In the genomic region with DNA sequence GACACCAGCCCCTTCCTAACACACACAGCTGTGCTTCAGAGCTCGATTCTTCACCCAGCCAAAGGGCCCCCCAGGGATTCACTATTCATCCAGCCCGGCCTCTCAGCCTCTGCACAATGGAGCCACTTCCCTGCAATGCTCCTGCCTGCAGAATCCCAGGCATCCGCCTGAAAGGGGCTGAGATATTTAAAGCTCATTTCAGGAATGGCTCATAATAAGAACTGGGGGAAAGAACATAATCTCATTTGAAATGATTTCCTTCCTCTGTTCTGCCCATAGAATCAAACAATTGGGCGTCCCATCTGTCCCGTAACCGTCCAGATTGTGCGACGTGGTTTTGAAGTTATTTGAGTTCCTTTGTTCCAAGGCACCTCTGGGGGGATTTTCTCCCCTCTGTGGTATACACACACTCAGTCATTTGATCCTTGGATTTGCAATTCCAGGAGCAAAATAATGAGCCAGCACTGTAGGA, we compare ENCODE assay signal across 9 mouse cellular contexts. TPM values are rescaled to one million over a fixed set of nuclear protein-coding genes. Genes with fewer than 3 reads are reported as not detected.
DNase-seq lines count a peak whose midpoint lies in the region; ATAC-seq and TF ChIP-seq lines count a peak whose summit lies in the region.
"Had no signal": no experiment of that assay in that cellular context is flagged by ENCODE, and none has a peak within 500 bp of the region (broad histone marks: within the 10 kb centered on the region; RNA-seq: fewer than 3 reads in every experiment).

No protein-coding gene starts in this region.

- WGBS in heart, embryonic 10.5 days, result 51% methylated on average over 8 of the region's 8 CpGs
- 20% methylated on average over 8 of the region's 8 CpGs for WGBS in limb, embryonic 14.5 days

- no peaks in the 10 kb centered on the region for H3K9me3 ChIP-seq in heart, embryonic 10.5 days
- H3K9me3 ChIP-seq in limb, embryonic 14.5 days (ENCODE audit: control insufficient read depth, low read length), result 0 out of 2 replicates have a peak, but pooled peaks cover 7% of the 10 kb centered on the region

- peak; percentile 69 for DNase-seq in Muller cell, postnatal 12 days (ENCODE audit: inconsistent ontology term)
- DNase-seq in embryo, embryonic 10 days (ENCODE audit: low spot score), result peak; percentile 61
- no peak for DNase-seq in heart, embryonic 10.5 days (ENCODE audit: low spot score)
- peak; percentile 65 for DNase-seq in limb, embryonic 14.5 days (ENCODE audit: low spot score)
- no peak for DNase-seq in frontal cortex, postnatal 14 days (ENCODE audit: low spot score in 2 of 2)
- DNase-seq in cerebellum, adult 11-12 months, result no peak
- DNase-seq in ovary, adult 18-20 months (ENCODE audit: low spot score), result no peak

- H3K9ac ChIP-seq in limb, embryonic 14.5 days (ENCODE audit: low read depth, low read length, severe bottlenecking), result no peak overlapping the region

- TF ChIP-seq POLR2A in limb, embryonic 14.5 days (IDR thresholded peaks at IDR 0.05; ENCODE audit: borderline replicate concordance, extremely low read depth, insufficient read depth, insufficient read length), result no peak

- no peaks in the 10 kb centered on the region for H3K27me3 ChIP-seq in heart, embryonic 10.5 days (ENCODE audit: insufficient read depth, poor library complexity, severe bottlenecking)
- no peaks in the 10 kb centered on the region for H3K27me3 ChIP-seq in limb, embryonic 14.5 days (ENCODE audit: control insufficient read depth, insufficient read depth, low read length)

- H3K4me3 ChIP-seq in heart, embryonic 10.5 days, result no peak overlapping the region
- H3K4me3 ChIP-seq in limb, embryonic 14.5 days (replicated peaks; ENCODE audit: low read length), result no peak overlapping the region
- H3K4me3 ChIP-seq: erythroblast, embryonic 14.5 days had no signal

- peak; percentile 69 for ATAC-seq in limb, embryonic 14.5 days (ENCODE audit: low FRiP score, low read depth)
- no peak for ATAC-seq in megakaryocyte progenitor cell, adult 5-6 weeks (replicated peaks; ENCODE audit: poor library complexity)

- no peaks in the 10 kb centered on the region for H3K36me3 ChIP-seq in heart, embryonic 10.5 days
- no peaks in the 10 kb centered on the region for H3K36me3 ChIP-seq in limb, embryonic 14.5 days (ENCODE audit: control insufficient read depth, insufficient read depth, low read length)

- peaks cover 24% of the 10 kb centered on the region for H3K4me1 ChIP-seq in heart, embryonic 10.5 days
- H3K4me1 ChIP-seq in limb, embryonic 14.5 days (ENCODE audit: control insufficient read depth, insufficient read depth, low read length), result peaks cover 6% of the 10 kb centered on the region

- H3K27ac ChIP-seq in heart, embryonic 10.5 days, result peak overlapping the region; percentile 56; the same call in 1 of the 2 replicates
- H3K27ac ChIP-seq in limb, embryonic 14.5 days (replicated peaks; ENCODE audit: low read depth, low read length), result peak overlapping the region; percentile 41; the same call in 1 of the 2 replicates

- no peak overlapping the region for H3K4me2 ChIP-seq in limb, embryonic 14.5 days (replicated peaks; ENCODE audit: low read depth, low read length, severe bottlenecking)

RNA-seq across cellular contexts. Expression of gene Echdc3, which starts 48.4 kb away (rescaled TPM):
- 7.2 and 9.9 TPM in 2 replicates for polyA plus RNA-seq in heart, embryonic 10.5 days (2016; fragmentation: Nextera tagmentation; extraction: Ambion mirVana)
- polyA plus RNA-seq in limb, embryonic 14.5 days (2012; rRNA removed), result 4.3 and 4.8 TPM in 2 replicates
- 5.0 and 5.7 TPM in 2 replicates for polyA plus RNA-seq in limb, embryonic 14.5 days (2014; fragmentation: Nextera tagmentation; extraction: Ambion mirVana)
- 1.2 and 2.4 TPM in 2 replicates for total RNA-seq in megakaryocyte progenitor cell, adult 5-6 weeks (2015)
- total RNA-seq in megakaryocyte progenitor cell, adult 5-6 weeks (2017), result 0.41 and 1.5 TPM in 2 replicates

Comparison
In these comparisons a context has a peak if more than half of its experiments do, and no peak if none do; other contexts are left out.
1. DNase-seq: peak in Muller cell, postnatal 12 days (single experiment), embryo, embryonic 10 days (single experiment) and limb, embryonic 14.5 days (single experiment); none in heart, embryonic 10.5 days (single experiment), frontal cortex, postnatal 14 days (0 of 2), cerebellum, adult 11-12 months (single experiment) and ovary, adult 18-20 months (single experiment).